Mouse (Mus musculus) CH12.LX (cell line): Measurements from ENCODE around the gene Ikzf3. TPM values are rescaled to one million over a fixed set of nuclear protein-coding genes. Genes with fewer than 3 reads are reported as not detected.

ENCODE experiments used
- DNase-seq: peaks from one replicate; pipeline ENCODE4 v3.0.0-alpha.2; 2013; ENCODE audit errors: extremely low read depth
- H3K27ac ChIP-seq: 2 replicates; pipeline ENCODE4 v1.5.1; 2012; ENCODE audit warnings: low read depth, mild to moderate bottlenecking, control low read depth, moderate library complexity; ENCODE audit not compliant: insufficient read depth
- H3K27me3 ChIP-seq: replicated peaks from 2 replicates; pipeline ENCODE3; 2012; ENCODE audit warnings: inconsistent platforms
- H3K36me3 ChIP-seq, 2 experiments: replicated peaks in 1 of 2; 2 replicates each; pipeline versions ENCODE3 to v1.6.1; 2012; ENCODE audit warnings: inconsistent platforms in 1 of 2, low read length in 1 of 2, mild to moderate bottlenecking in 1 of 2, mixed read lengths in 1 of 2, moderate library complexity in 1 of 2; ENCODE audit not compliant: control insufficient read depth in 1 of 2, insufficient read depth in 1 of 2
- H3K4me1 ChIP-seq, 2 experiments: 2 replicates each; pipeline ENCODE4 v1.6.1; 2012; ENCODE audit warnings: inconsistent platforms in 1 of 2, moderate library complexity in 1 of 2; ENCODE audit not compliant: insufficient read depth in 2 of 2, control insufficient read depth in 1 of 2
- H3K4me2 ChIP-seq: 2 replicates; pipeline ENCODE4 v1.6.1; 2012; ENCODE audit warnings: low read depth, mild to moderate bottlenecking, control low read depth; ENCODE audit not compliant: poor library complexity, insufficient read depth, severe bottlenecking
- H3K4me3 ChIP-seq, 3 experiments: fragments of 150-350 bp in 1 of 3; sonication (generic) in 1 of 3; replicated peaks in 1 of 3; 2 replicates each; pipeline versions ENCODE3 to v1.5.1; 2011 to 2012; ENCODE audit warnings: low read depth in 2 of 3, low read length in 2 of 3, mild to moderate bottlenecking in 2 of 3, moderate library complexity in 2 of 3, control low read depth in 1 of 3, improper control_type of control experiment in 1 of 3, inconsistent platforms in 1 of 3, mixed read lengths in 1 of 3; ENCODE audit not compliant: poor library complexity in 1 of 3
- H3K79me2 ChIP-seq: replicated peaks from 2 replicates; pipeline ENCODE4 v1.6.1; 2012; ENCODE audit warnings: mild to moderate bottlenecking, moderate library complexity; ENCODE audit not compliant: control insufficient read depth, poor library complexity, insufficient read depth, severe bottlenecking; ENCODE audit errors: extremely low read depth
- H3K9ac ChIP-seq: 2 replicates; pipeline ENCODE4 v1.6.1; 2012; ENCODE audit warnings: low read depth, mild to moderate bottlenecking, control low read depth, moderate library complexity; ENCODE audit not compliant: insufficient read depth
- H3K9me3 ChIP-seq: replicated peaks from 2 replicates; pipeline ENCODE3; 2012; ENCODE audit warnings: low read length, inconsistent platforms, mixed read lengths
- CHD1 ChIP-seq: IDR thresholded peaks from 2 replicates; pipeline ENCODE4 v1.6.1; 2012; ENCODE audit warnings: low read depth, low read length, improper control_type of control experiment, inconsistent platforms
- CHD2 ChIP-seq: IDR thresholded peaks from 2 replicates; pipeline ENCODE4 v1.6.1; 2011; ENCODE audit warnings: low read length, improper control_type of control experiment
- E2F4 ChIP-seq: IDR thresholded peaks from 2 replicates; pipeline ENCODE4 v1.6.1; 2011; ENCODE audit warnings: low read depth, low read length, improper control_type of control experiment; ENCODE audit not compliant: insufficient replicate concordance
- ELF1 ChIP-seq: IDR thresholded peaks from 2 replicates; pipeline ENCODE4 v1.6.1; 2014; ENCODE audit warnings: low read depth, mild to moderate bottlenecking, inconsistent platforms, low read length, improper control_type of control experiment
- ETS1 ChIP-seq: conservative IDR thresholded peaks from 2 replicates; pipeline ENCODE4 v1.6.1; 2012; ENCODE audit warnings: low read depth, mild to moderate bottlenecking, inconsistent platforms, low read length, improper control_type of control experiment, moderate library complexity
- IRF4 ChIP-seq: IDR thresholded peaks from 2 replicates; pipeline ENCODE4 v1.6.1; 2014; ENCODE audit warnings: low read depth, mild to moderate bottlenecking, inconsistent platforms, low read length, improper control_type of control experiment
- JUN ChIP-seq: IDR thresholded peaks from 2 replicates; pipeline ENCODE4 v1.6.1; 2011; ENCODE audit warnings: low read depth, mild to moderate bottlenecking, low read length, improper control_type of control experiment, moderate library complexity; ENCODE audit not compliant: insufficient read depth
- JUND ChIP-seq: conservative IDR thresholded peaks from 2 replicates; pipeline ENCODE4 v1.6.1; 2011; ENCODE audit warnings: low read depth, low read length, improper control_type of control experiment
- MAFK ChIP-seq: IDR thresholded peaks from 2 replicates; pipeline ENCODE4 v1.6.1; 2011; ENCODE audit warnings: low read length, improper control_type of control experiment; ENCODE audit not compliant: insufficient replicate concordance
- MAX ChIP-seq: IDR thresholded peaks from 2 replicates; pipeline ENCODE4 v1.6.1; 2011; ENCODE audit warnings: low read length, improper control_type of control experiment
- MAZ ChIP-seq: IDR thresholded peaks from 2 replicates; pipeline ENCODE4 v1.6.1; 2012; ENCODE audit warnings: low read depth, mild to moderate bottlenecking, inconsistent platforms, low read length, improper control_type of control experiment, moderate library complexity
- MEF2A ChIP-seq: IDR thresholded peaks from 2 replicates; pipeline ENCODE4 v1.6.1; 2014; ENCODE audit warnings: low read depth, mild to moderate bottlenecking, inconsistent platforms, low read length, improper control_type of control experiment, borderline replicate concordance
- MXI1 ChIP-seq: IDR thresholded peaks from 2 replicates; pipeline ENCODE4 v1.6.1; 2011; ENCODE audit warnings: mild to moderate bottlenecking, low read depth, low read length, improper control_type of control experiment
- MYC ChIP-seq: IDR thresholded peaks from 2 replicates; pipeline ENCODE4 v1.6.1; 2011; ENCODE audit warnings: low read depth, mild to moderate bottlenecking, improper control_type of control experiment, low read length
- NRF1 ChIP-seq: IDR thresholded peaks from 2 replicates; pipeline ENCODE4 v1.6.1; 2014; ENCODE audit warnings: low read depth, mild to moderate bottlenecking, inconsistent platforms, low read length, improper control_type of control experiment, moderate library complexity
- PAX5 ChIP-seq: IDR thresholded peaks from 2 replicates; pipeline ENCODE4 v1.6.1; 2012; ENCODE audit warnings: low read length, inconsistent platforms, mixed read lengths
- POLR2AphosphoS2 ChIP-seq: IDR thresholded peaks from 2 replicates; pipeline ENCODE4 v1.6.1; 2011; ENCODE audit warnings: low read depth, low read length, improper control_type of control experiment
- SIN3A ChIP-seq: IDR thresholded peaks from 2 replicates; pipeline ENCODE4 v1.6.1; 2012; ENCODE audit warnings: low read length, improper control_type of control experiment, inconsistent platforms
- TCF12 ChIP-seq: IDR thresholded peaks from 2 replicates; pipeline ENCODE4 v1.6.1; 2014; ENCODE audit warnings: low read depth, mild to moderate bottlenecking, inconsistent platforms, low read length, improper control_type of control experiment
- USF1 ChIP-seq: IDR thresholded peaks from 2 replicates; pipeline ENCODE4 v1.6.1; 2014; ENCODE audit warnings: low read depth, mild to moderate bottlenecking, inconsistent platforms, low read length, improper control_type of control experiment
- ZC3H11A ChIP-seq: IDR thresholded peaks from 2 replicates; pipeline ENCODE4 v1.6.1; 2012; ENCODE audit warnings: low read depth, mild to moderate bottlenecking, inconsistent platforms, low read length, improper control_type of control experiment
- ZKSCAN1 ChIP-seq: IDR thresholded peaks from 2 replicates; pipeline ENCODE4 v1.6.1; 2012; ENCODE audit warnings: low read depth, inconsistent platforms, low read length, improper control_type of control experiment, borderline replicate concordance
- ZNF384 ChIP-seq: IDR thresholded peaks from 2 replicates; pipeline ENCODE4 v1.6.1; 2012; ENCODE audit warnings: low read depth, low read length, improper control_type of control experiment, inconsistent platforms
- dilution Hi-C: fragments of 300-500 bp; cut with MboI; formaldehyde crosslinking; loops from 2 replicates; pipeline ENCODE4 v1.14.3; 2020; ENCODE audit warnings: low sequenced_read_pairs; ENCODE audit not compliant: extremely low pct_unique_long_range_greater_than_20kb, extremely low pct_ligation_motif_present
- in situ Hi-C: fragments of 300-500 bp; cut with MboI; formaldehyde crosslinking; loops from 3 replicates; pipeline ENCODE4 v1.14.3; 2019; ENCODE audit warnings: low sequenced_read_pairs, low pct_ligation_motif_present, low pct_unique_long_range_greater_than_20kb, mixed read lengths
- polyA plus RNA-seq: library from polyadenylated mRNA; unstranded; fragments of >175 nt; gene quantifications from 2 replicates; pipeline ENCODE4 v1.2.1, GENCODE M21; 2012; ENCODE audit warnings: low read depth; ENCODE audit not compliant: insufficient read length
- total RNA-seq, 2 experiments: library from RNA; depleted of rRNA; stranded (reverse); fragments of 300-350 nt in 1 of 2; fragments of >200 nt in 1 of 2; gene quantifications; 2 replicates each; pipeline ENCODE4 v1.2.3; 2012 to 2014

Ikzf3 gene
- total and polyA plus RNA-seq, 3 experiments, result 110 to 238 (median 130) TPM

GRCm38 (mm10) chr11:98546529-98547307 is 887 bp upstream of the Ikzf3 start (continued):
- no peak for TF ChIP-seq ELF1
- peak; percentile 16; the same call in 1 of the 2 replicates for TF ChIP-seq SIN3A
- no peak for TF ChIP-seq MEF2A
- TF ChIP-seq IRF4, result no peak
- TF ChIP-seq TCF12, result no peak
- peak; percentile 34; the same call in 1 of the 2 replicates for TF ChIP-seq ETS1
- no peak for TF ChIP-seq E2F4
- peak; percentile 81 for TF ChIP-seq POLR2AphosphoS2
- no peak for TF ChIP-seq MAFK
- peak; percentile 68 for TF ChIP-seq MXI1
- no peak for TF ChIP-seq ZC3H11A
- peak; percentile 58; the same call in 1 of the 2 replicates for TF ChIP-seq NRF1
- TF ChIP-seq MAZ, result peak; percentile 70
- no peak for TF ChIP-seq ZKSCAN1
- no peak for TF ChIP-seq PAX5
- no peak for TF ChIP-seq JUND
- 0 out of 2 replicates have a peak, but pooled peaks have one; percentile 3 for TF ChIP-seq CHD1

GRCm38 (mm10) chr11:98544890-98545677 is 747 bp downstream of the Ikzf3 start:
- H3K9me3 ChIP-seq, result peaks cover 11% of the 10 kb centered on the region
- dilution Hi-C loops (no loop called here), in situ Hi-C loops (loop anchor here (5.0 kb wide), 1 partner anchor 68 kb away; no protein-coding TSS in a partner anchor)
- H3K79me2 ChIP-seq, result peaks cover 56% of the 10 kb centered on the region
- TF ChIP-seq MEF2A, result peak; percentile 64
- TF ChIP-seq MAX, result no peak
- TF ChIP-seq MAZ, result peak; percentile 89
- TF ChIP-seq USF1, result no peak
- TF ChIP-seq MAFK, result no peak
- TF ChIP-seq SIN3A, result no peak
- TF ChIP-seq IRF4, result peak; percentile 33; the same call in 1 of the 2 replicates
- TF ChIP-seq CHD2, result peak; percentile 96
- no peak for TF ChIP-seq JUN
- TF ChIP-seq ZNF384, result peak; percentile 56; the same call in 1 of the 2 replicates
- TF ChIP-seq MYC, result peak; percentile 48; the same call in 1 of the 2 replicates
- no peak for TF ChIP-seq POLR2AphosphoS2
- TF ChIP-seq CHD1, result peak; percentile 40; the same call in 1 of the 2 replicates
- H3K9ac ChIP-seq, result peak overlapping the region; percentile 86
- H3K27me3 ChIP-seq, result no peaks in the 10 kb centered on the region
- peak overlapping the region; percentile 88 for H3K27ac ChIP-seq
- H3K4me3 ChIP-seq, result peak overlapping the region; percentile 69 to 80 (median 77)
- H3K4me2 ChIP-seq, result peak overlapping the region; percentile 45; the same call in 1 of the 2 replicates
- peaks cover 8 to 22% of the 10 kb centered on the region in 2 experiments for H3K36me3 ChIP-seq
- peak; percentile 52 for DNase-seq
- H3K4me1 ChIP-seq, result peaks cover 5 to 62% of the 10 kb centered on the region in 2 experiments; a peak in 3 of 4 replicates
